Mouse (Mus musculus) ES-Bruce4 (cell line): ENCODE results near the gene Insyn1.

ENCODE experiments used
- CTCF ChIP-seq: IDR thresholded peaks from one replicate; pipeline ENCODE4 v1.8.1; 2011; ENCODE audit warnings: low read depth, low read length
- POLR2A ChIP-seq: IDR thresholded peaks from one replicate; pipeline ENCODE4 v1.8.1; 2011; ENCODE audit warnings: low read length; ENCODE audit not compliant: insufficient read depth

DNA sequence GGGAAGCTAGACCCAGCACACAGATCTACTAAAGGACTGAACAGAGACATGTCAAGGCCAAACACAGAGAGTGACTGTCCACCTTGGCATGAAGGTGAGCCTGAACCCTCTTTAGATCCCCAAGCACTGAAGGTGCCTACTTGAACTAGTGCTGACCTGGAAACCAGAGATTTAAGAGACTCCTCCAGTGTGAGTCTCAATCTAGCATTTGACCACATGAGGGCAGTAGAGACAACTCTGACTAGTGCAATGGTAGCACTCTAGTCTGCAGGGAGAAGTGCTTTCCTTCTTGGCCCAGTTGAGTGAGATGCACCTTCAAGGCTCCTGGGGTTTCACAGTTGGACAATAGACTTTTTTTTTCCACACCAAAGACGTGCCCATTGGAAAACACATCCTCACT, 46.4 kb downstream of the Insyn1 start:
- TF ChIP-seq POLR2A (no peak), CTCF (peak; percentile 31)
